Mouse (Mus musculus) kidney, adult 2 months (tissue): ENCODE data around the gene Zp1.

Experiments
- CTCF ChIP-seq: fragments of 200-500 bp; conservative IDR thresholded peaks from 2 replicates; pipeline ENCODE4 v1.5.1; 2011; ENCODE audit warnings: low read depth, mild to moderate bottlenecking, control low read depth, low read length, moderate library complexity, mixed read lengths; ENCODE audit not compliant: insufficient read depth, insufficient read length
- POLR2A ChIP-seq: fragments of 200-500 bp; IDR thresholded peaks from one replicate; pipeline ENCODE4 v1.6.1; 2011; ENCODE audit warnings: low read depth, low read length, control low read depth

GRCm38 (mm10) chr19:10940801-10941457, 20.5 kb upstream of the Zp1 start:
- no peak for TF ChIP-seq CTCF
- no peak for TF ChIP-seq POLR2A
